Mouse (Mus musculus) liver, embryonic 14.5 days (tissue): ENCODE data around the gene Gmpr.

Experiments used
- CTCF ChIP-seq: IDR thresholded peaks from 2 replicates; pipeline ENCODE4 v1.5.1; 2016; ENCODE audit warnings: antibody characterized with exemption, low read depth, control low read depth
- EP300 ChIP-seq: IDR thresholded peaks from 2 replicates; pipeline ENCODE4 v1.6.1; 2016; ENCODE audit warnings: antibody characterized with exemption, low read depth

DNA sequence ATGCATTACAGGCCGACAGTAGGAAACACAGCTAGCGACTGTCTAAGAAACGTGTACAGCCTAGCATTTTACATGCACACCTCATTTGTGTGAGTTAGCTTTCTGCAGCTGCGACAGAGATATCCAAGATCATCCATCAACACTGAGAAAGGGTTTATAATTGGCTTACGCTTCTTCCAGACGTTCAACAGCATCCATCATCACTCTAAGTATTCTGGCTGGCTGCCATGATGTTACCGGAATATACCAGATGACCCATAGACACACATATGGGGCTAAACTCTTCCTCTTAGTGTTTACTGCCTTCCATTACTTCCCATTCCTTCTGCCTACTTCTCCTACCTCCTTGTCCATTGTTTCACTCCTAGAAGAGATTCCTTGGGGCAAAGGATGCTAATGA lies 88.2 kb downstream of the Gmpr start:
- TF ChIP-seq CTCF (no peak), EP300 (no peak)
